Mouse (Mus musculus) hindlimb bud, embryonic 11.5 days (tissue): Measurements from ENCODE around the gene Litaf.
A peak's percentile ranks its signal among the peaks of the same experiment; 100 is the strongest.

Experiments used
- DNase-seq: peaks from one replicate; pipeline ENCODE4 v3.0.0-alpha.2; 2012; ENCODE audit warnings: low read depth, low spot score; ENCODE audit errors: extremely low spot score

The Litaf gene

DNA sequence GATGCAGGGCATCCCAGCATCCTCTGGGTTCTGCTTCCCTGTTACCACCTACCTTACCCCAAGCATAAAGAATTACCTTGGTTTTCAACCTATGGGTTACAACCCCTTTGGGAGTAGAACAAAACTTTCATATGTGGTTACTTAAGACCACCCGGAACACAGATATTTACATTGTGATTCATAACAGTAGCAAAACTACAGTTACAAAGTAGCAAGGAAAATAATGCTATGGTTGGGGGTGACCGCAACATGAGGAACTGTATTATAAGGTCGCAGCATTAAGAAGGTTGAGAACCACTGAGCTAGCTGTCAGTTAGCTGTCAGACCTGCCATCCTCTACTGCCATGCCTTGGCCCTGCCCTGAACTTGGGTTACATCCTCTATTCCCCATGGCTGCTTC, 2.7 kb upstream of the Litaf start:
- no peak for DNase-seq

DNA sequence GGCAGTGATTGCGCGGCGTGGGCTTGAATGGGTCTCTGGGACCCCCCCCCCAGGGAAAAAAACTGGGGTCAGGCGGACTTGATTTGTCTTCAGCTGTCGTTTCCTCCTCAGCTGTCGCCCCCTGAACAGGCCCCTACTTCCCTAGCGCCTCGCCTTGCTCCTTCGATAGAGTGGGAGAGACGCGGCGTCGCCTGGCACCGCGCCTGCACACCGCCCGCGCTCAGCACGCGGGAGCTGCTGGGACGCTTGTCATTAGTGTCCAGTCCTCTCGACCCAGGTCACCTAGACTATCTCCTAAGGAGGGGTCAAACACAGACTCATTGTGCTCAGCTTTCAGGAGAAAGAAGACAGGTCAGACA, 855 bp upstream of the Litaf start:
- no peak for DNase-seq

DNA sequence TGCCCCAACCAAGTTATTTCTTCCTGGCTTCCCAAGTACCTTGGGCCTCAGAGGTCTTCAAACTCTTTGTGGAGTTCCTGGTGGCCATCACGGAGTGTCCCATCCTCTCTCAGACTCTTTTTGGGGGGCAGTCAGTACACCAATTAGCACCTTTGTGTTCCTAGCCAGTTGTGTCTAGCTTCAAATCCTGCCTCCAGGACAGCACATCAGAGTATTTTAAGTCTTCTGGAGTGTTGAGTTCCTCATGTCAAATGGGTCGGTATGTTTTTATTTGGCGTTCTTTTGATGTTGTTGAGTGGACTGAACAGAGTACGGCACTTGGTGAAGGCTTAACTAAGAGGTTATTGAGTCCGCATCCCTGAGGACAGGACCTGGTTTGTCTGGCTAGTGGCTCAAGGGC, 526 bp downstream of the Litaf start:
- no peak for DNase-seq

DNA sequence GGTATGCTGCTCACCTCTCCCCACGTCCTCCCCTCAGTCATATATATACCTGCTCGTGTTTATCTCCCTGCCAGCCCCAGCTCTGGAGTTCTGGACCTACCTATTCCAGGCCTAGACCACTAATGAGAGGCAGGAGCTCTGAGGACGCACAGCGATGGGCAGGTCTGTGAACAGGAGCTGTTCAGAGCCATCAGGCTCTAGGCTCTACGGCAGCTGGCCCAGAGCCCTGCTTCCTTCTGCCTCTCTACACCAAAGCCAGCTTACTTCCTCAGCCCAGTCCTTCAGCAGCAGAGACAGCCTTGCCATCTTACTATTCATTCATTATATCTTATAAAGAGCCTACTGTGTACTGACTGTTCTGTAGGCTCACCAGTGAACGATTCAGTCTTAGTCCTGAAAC, 1.2 kb downstream of the Litaf start:
- no peak for DNase-seq

DNA sequence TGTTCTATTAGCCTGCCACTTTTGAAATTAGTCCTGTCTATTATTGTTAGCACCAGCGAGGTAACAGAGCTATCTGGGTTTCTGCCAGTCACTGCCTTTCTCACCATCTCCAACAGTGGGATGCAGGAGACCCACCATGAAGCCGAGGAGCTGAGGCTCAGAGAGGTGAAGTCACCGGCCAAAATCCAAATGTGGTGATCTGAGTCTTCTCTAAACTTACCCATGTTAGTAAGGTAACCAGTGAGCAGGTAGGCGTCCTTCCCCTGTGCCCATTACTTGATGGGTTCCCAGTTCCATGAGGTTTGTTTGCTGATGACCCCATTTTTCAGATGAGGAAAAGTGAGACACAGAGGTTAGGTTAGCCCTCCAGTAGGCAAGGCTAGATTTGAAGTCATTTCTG, 1.6 kb downstream of the Litaf start:
- DNase-seq = no peak

DNA sequence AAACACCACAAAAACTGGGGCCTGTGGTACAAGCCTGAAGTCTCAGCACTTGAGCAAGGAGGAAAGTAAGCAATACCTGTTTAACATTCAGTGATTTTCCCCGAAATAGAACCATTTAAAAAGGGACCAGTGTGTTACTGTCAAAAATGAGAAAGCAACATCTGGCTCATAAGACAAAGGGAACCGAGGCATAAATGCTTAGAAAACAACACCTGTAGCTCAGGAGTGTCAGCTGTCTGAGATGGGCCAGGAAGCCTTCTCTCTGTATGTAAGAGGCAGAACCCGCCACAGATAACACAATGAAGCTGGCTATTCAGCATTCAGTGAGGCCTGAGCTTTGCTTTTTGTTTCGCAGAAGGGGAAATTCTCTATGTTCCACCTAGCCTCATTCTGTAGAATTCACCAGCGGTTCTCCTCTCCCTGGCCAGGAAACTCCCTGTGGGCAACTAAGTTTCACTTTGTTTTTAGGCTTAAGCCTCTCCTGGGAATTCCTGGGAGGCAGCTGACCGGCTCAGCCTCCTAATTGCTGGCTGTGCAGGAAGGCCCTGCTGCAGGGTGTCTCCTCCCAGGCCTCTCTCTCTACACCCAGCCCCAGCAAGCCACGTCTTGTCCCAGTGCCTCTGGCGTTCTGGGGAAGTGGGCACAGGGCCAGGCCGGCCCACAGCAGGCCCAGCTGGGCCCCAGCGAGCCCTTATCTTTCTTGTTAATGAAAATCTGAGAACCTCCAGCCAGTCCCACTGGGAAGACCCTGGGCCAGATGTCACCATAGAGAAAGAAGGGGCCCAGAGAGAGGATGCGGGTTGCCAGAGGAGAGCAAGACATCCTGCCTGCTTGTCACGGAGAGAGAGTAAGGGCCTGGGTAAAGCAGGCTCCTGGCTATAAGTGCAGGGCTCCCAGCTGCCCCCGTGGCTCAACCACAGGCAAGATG, 2.9 kb downstream of the Litaf start:
- no peak for DNase-seq

DNA sequence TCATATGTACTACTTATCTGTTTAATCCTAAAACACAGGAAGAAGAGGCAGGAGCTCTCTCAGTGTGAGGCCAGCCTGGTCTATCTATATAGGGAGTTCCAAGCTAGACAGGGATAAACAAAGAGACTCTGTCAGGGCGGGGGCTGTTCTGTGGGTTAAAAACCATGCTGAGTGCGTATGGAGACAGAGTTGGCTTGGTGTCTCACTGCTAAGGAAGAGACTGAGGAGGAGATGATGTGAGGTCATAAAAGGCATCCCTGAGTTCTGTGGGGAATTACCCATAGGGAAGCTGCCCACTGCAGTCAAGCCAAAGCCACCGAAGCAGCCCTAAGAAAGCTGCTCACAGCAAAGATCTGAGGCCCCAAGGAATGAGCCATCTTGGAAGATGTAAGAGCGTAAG, 5.3 kb downstream of the Litaf start, which contains the start of gene Snn:
TSS of gene Snn (plus strand) at position 301 of the 400 bp plus-strand sequence.
- no peak for DNase-seq

DNA sequence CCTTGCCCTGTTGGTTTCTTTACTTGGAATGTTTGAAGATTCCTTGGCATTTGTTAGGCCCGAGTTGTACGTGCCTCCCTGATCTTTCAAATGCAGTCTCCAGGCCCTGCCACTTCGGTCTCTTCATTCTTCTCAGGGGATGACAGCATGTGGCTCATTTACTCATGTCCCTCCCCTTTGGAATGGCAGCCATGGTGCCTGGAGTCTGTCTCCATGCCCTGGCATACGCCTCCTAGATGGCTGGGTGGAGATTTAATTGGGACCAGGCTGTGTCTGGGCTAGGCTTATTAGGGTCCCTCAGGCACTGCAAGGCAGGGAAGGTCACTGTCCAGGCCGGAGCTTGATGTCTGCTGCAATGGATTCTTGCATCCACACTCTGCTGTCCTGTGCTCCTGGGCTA, 10.0 kb downstream of the Litaf start:
- no peak for DNase-seq

DNA sequence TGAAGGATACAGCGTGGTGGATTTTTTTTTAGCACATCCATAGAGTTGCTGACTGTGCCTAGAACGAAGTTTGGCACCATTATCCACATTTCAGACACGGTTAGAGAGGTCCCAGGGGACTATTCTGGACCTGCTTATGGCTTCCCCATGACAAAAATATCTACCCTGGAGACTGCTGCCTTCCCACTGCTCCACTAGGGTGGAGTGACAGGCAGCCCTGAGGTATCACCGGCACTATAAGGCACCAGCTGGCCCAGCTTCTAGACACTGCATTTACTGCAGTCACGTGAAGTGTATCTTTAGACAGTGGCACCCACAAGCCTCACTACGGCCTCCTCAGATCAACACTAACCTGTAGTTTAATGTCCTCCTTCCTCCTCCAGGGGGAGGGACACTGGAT, 11.1 kb downstream of the Litaf start:
- no peak for DNase-seq

DNA sequence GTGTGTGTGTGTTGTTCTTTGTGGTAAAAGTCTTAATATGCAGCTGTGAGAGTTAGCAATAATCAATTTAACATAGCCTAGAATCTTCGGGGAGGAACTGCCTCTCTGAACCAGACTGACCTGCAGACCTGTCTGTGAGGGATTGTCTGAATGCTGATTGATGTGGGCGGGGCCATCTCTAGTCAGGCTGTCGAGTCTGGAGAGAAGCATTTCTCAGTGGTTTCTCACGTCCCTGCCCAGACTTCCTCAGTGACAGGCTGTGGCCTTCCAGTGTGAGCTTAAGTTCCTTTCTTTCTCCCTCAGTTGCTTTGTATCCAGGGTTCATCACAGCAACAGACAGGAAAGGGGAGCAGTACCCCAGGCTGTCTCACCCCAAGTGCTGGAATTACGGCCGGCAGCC, 11.5 kb downstream of the Litaf start:
- no peak for DNase-seq

DNA sequence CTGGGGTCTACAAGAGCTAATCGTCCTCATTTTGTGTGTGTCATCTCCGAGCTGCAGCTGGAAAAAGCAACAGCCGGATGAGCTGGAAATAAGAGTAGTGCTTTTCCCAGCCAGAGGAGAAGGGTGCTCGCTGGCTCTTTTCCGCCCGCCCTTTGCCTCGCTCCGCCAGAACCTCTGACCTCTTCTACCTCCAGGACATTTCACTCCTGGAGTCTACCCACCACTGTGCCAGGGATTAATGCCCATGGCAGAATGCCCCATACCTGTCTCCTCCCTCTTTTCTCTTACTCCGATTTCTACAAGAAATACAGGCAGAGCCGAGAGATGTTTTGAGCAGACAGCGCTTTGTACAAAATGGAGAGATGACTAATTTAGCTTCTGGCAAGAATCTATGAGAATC, 14.8 kb downstream of the Litaf start:
- DNase-seq = no peak

DNA sequence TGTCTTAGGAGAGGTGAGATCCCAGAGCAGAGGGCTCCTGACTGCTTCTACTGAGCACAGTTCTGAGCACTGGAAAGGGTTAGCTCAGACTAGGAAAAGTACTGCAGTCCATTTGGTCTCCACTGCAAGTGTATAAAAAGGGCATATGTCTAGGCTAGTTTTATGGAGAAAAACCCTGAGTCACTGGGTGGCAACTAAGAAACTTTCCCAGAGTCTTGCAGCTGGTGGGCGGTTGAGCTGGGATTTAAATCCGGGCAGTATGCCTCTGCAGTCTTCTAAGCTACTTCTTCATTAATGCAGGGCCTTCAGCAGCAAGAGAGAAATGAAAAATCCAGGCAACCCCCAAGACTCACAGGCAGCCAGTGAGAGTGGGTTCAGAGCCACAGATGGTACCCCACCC, 15.7 kb downstream of the Litaf start:
- no peak for DNase-seq

DNA sequence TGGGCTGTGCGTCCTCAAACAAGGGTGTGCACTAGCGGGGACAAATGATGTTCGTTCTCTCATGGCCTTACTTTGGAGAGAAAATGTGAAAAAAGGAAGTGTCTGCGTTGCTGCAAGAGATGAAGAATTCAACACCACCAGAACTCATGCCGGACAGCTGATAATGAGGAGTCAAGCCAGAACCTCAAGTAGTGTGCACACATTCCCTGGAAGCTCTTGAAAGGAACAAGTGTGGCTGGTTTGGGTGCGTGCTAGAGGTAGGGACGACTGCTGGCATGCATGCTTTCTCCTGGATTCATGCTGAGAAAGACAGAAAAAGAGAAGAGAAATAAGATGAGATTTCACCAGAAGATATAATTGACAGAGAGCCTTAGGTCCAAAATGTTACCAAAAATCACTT, 18.8 kb downstream of the Litaf start:
- no peak for DNase-seq

DNA sequence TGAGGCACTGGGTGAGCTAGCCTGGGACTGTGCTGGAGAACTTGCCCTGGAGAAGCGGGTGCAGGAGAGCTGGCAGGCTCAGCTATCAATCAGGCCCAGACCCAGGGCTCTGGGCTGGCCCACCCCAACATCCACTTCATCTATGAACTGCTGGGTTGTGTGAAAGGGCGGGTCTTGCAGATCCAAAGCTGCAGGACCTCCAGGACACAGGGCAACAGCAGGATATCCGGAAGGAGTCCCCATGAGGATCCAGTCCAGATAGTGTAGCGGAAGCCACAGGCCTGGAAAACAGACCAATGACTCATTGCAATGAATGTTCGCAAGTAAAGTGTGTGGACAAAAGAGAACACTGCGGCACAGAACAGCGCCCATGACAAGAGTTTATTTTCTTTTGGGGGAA, 19.5 kb downstream of the Litaf start:
- no peak for DNase-seq

DNA sequence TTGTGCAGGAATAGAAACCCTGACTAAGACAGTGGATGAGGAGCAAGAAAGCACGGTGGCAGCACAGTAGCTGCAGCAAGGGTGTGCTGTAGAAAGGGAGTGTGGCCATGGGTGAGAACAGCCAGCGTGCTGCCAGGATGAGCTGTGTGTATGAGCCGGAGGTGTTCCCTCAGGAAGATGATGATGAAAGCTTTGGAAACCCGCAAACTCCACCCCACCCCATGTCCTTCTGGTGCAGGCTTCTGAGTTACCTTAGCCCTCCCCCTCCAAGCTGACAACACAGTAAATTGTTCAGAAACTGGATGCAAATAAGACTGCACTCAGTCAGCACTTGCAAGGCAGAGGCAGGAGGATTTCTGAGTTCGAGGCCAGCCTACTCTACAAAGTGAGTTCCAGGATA, 22.7 kb downstream of the Litaf start:
- DNase-seq = no peak

DNA sequence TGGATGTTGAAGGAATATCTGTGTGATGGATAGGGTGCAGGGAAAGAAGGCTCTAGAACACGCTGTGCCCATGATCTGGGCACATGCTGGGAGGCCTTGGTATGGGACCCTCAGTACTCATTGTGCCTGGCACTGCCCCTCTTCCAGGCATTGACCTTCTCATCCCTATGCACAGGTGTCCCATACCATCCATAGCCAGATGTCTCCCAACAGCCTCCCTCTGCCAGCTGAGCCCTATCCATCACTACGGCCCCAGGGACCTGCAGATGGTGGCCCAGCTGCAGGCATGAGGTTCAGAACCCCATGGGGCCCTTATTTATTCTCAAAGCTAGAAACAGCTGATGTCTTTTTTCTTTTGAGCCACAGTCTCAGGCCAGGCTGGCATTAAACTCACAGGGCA, 25.4 kb downstream of the Litaf start:
- DNase-seq = no peak

DNA sequence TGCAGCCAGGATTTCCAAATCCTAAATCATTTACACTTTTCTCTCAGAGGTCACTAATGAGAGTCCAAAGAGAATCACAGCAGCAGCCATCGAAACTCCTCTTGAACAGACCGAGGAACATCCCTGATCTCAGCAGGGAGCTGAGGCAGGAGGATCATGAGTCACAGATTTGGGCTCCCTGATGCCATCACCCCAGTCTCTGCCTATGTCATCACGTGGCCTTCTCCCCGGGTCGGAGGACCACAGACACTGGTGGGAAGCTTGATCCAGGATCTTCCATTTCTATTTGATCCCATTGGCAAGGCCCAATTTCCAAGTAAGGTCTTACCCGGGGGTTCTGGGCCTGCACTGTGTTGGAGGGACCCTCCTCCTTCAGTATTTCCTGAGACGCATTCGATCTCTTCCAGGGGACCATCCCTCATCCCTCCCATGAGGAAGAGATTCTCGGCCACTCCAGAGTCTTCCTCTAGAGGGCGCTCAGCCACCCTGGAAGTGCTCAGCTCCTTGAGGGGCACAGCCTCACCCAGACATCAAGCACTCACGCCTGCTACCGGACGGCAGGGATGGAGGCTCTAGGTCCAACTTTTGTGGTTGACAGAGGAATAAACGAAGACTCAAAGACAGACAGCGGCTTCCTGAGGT, 30.0 kb downstream of the Litaf start:
- peak; percentile 39 for DNase-seq

DNA sequence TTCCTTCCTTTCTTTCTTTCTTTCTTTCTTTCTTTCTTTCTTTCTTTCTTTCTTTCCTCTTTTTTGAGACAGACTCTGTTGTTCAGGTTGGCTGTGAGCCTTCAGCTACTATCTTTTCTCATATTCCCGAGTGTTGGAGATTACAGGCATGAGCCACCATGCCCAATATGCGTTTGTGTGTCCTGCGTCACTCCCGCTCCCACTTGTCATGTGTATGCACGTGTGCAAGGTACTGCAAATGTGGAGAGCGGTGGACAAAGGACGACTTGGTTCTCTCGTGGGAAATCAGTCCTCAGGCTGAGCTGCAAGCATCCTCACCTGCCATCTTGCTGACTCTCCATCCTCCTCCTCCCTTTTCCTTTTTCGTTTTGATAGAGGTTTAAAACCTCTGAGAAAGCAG, 30.7 kb downstream of the Litaf start:
- no peak for DNase-seq

DNA sequence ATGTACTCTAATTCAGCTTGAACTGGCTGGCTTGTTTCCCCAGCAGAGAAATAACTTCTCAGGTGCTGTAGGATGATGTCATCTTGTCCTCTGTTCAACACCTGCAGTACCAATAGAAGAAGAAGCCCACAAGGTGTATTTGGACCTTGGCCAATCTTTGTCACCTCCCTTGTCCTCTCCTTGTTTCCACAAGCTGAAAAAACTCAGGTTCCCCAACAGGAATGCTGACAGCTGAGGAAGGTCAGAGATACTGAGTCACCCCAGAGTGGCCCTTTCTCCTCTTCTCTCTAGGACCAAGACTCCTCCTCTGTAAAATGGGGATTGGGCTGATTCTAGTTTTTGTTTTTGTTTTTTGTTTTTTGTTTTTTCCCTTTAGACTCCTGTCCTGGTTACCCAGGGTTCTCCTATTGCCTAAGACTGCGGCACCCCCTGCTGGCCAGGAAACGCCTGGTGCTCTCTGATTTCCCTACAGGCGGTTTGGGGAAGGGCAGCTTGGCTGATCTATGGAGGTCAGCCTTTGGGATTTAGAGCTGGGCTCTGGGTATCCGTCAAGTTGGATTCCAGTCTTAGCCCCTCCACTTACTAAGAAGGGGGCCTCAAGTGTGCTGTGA, 31.7 kb downstream of the Litaf start:
- DNase-seq = peak; percentile 61

DNA sequence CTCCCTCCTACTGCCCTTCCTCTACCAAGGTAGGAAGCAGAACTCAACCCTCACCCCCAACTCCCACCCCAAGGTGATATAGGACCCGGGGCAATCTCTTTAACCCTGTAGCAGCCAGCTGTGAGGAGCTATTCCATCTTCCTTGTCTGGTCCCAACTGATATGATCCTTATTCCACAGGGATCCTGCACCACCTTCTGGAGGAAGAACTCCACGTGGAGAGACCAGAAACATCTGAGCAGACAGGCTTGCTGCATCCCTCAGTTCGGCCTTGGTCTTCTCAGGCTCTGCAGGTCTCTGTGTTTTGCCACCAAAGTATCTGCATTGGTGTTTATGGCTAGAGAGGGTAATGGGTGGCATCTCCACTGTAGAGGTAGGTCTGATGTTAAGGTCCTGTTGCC, 34.6 kb downstream of the Litaf start:
- no peak for DNase-seq

DNA sequence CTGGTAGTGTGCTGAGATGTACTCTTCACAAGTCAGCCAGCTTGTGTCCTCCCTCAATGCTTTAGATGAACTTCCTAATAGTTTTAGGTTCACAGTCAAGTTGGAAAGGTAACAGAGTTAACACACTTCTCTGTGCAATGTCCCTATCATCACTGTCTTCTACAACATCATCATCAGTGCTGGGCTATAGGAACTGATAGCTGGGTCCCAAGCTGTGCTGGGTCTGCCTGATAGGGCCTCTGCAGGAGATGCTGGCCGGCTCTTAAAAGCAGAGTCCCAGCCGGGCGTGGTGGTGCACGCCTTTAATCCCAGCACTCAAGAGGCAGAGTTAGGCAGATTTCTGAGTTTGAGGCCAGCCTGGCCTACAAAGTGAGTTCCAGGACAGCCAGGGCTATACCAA, 35.1 kb downstream of the Litaf start:
- no peak for DNase-seq

DNA sequence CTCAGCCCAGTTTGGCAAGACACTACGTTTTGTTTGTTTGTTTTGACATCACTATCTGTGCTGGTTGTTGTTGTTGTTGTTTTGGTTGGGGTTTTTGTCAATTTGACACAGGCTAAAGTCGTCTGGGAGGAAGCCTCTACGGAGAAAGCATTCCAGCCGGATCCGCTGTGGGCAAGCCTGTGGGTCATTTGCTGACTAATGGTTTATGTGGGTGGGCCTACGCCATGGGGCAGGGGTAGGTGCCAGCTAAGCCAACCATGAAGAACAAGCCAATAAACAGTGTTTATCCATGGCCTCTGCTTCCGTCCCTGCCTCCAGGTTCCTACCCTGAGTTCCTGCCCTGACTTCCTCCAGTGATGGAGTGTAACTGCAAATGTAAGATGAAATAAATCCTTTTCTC, 37.8 kb downstream of the Litaf start:
- DNase-seq = no peak
